Mouse (Mus musculus) limb, embryonic 12.5 days (tissue): ENCODE data around the gene Thbd. TPM values are rescaled to one million over a fixed set of nuclear protein-coding genes. Genes with fewer than 3 reads are reported as not detected.

Experiments
- polyA plus RNA-seq: library from polyadenylated mRNA; unstranded; fragments of >200 nt; fragmentation: Nextera tagmentation; extraction: Ambion mirVana; gene quantifications from 2 replicates; pipeline ENCODE4 v1.2.1, GENCODE M21; 2016

Gene Thbd
- polyA plus RNA-seq, 1 experiment from 2014 or later: 4.8 TPM

Other genes starting within 250 kb of the Thbd start
- gene Sstr4, start 12.8 kb downstream of the Thbd start, polyA plus RNA-seq: 0.99 and 1.4 TPM in 2 replicates
- 5.6 and 6.2 TPM in 2 replicates for gene Cd93, start 35.4 kb upstream of the Thbd start, polyA plus RNA-seq